Mouse (Mus musculus) heart, postnatal 4 days (tissue): ENCODE data around the gene Coq8b. TPM values are rescaled to one million over a fixed set of nuclear protein-coding genes. Genes with fewer than 3 reads are reported as not detected.

ENCODE experiments used
- DNase-seq: peaks from one replicate; pipeline ENCODE4 v3.0.0; 2021
- total RNA-seq, 2 experiments: library from RNA; stranded (reverse); gene quantifications; 2 replicates each; pipeline ENCODE4 v1.2.3; 2021

Gene Coq8b
- total RNA-seq, 2 experiments from 2014 or later = 10.2 to 11.2 TPM

DNA sequence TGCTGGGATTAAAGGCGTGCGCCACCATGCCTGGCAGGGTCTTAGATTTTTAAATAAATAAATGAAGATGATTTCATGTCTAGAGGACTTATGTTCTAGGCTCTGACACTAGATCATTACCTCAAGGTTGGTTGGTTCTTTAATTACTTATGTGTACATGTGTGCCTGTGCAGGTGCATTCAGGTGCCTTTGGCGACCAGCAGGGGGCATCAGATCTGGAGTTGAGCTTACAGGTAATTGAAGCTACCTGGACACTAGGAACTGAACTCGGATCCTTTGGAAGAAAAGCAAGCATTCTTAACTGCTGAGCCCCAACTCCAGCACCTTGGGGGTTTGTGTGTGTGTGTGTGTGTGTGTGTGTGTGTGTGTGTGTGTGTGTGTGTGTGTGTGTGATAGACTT, 2.0 kb upstream of the Coq8b start:
- no peak for DNase-seq

- peak; percentile 45 for DNase-seq
Measured at GRCm38 (mm10) chr7:27231693-27232331, 1.0 kb upstream of the Coq8b start.

GRCm38 (mm10) chr7:27233300-27233699, 477 bp downstream of the Coq8b start:
- DNase-seq = no peak

DNA sequence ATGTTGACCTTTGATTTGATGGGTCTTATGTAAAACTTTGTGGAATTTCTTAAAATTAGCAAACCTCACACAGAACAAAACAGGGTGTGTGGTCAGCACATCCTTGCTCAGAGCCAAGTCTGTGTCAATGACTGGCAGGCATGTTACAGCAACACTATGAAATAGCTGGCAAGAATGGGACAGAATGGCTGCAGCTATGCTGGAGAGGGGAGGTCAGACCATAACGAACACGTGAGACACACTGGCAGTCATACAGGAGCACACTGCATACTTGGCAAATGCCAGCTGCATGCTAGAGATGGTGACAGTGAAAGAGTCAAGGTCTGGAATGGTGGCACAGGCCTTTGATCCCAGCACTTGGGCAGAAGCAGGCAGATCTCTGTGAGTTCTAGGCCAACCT, 2.9 kb downstream of the Coq8b start:
- DNase-seq = no peak

- no peak for DNase-seq
Measured at GRCm38 (mm10) chr7:27237527-27237926, 4.7 kb downstream of the Coq8b start.

DNA sequence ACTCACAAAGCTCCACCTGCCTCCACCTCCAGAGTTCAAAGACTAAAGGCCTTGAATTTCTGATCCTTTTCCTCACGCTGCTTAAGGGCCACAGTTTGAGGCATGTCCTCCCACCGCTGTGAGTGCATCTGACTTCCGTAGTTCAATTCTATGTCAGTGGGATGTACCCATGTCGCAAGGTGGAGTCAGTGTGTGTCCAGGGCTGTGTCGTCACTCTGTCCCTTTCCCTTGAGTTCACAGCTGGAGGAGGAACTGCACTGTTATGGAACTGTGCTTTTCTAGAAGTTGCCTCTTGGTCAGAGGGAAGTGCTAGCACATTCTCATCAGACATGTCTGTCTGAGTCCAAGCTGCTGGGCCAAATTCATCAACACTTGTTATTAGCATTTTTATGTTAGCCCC, 5.7 kb downstream of the Coq8b start:
- no peak for DNase-seq

DNA sequence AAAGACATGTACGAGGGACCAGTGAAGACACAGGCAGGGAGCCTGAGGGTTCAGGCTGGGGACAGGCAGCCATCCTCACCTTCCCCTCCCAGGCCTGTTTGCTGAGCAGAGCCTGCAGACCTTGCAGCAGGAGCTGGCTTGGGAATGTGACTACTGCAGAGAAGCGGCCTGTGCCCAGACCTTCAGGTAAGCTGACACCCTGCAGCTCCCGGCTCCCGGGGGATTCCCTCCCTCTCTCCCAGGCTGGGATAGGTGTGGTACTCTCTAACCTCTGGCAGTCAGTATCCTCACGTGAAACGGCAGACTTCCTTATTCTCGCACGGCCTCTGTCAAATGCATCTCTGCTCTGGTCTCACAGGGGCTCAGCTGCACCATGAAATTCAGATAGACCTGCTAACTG, 10.4 kb downstream of the Coq8b start:
- DNase-seq = no peak

GRCm38 (mm10) chr7:27244088-27244487, 11.3 kb downstream of the Coq8b start:
- DNase-seq = peak; percentile 29

GRCm38 (mm10) chr7:27249146-27249545, 16.3 kb downstream of the Coq8b start:
- DNase-seq = peak; percentile 52

GRCm38 (mm10) chr7:27249928-27250327, 17.1 kb downstream of the Coq8b start:
- DNase-seq = no peak

DNA sequence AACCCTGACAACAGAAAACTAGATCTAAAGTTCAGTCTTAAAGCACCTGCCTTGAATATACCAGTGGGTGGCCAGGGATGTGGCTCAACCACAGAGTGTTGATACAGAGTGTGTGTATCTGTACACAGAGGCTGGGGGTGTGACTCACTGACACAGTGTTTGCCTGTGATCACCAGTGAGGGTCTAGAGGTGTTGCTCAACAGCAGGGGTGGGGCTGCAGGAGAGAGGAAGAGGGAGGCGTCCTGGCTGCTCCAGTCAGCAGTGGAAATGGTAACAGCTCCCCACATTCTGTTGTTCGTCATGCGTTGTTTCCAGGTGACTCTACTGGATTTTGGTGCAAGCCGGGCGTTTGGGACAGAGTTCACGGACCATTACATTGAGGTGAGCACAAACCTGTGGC, 19.1 kb downstream of the Coq8b start:
- DNase-seq = no peak

DNA sequence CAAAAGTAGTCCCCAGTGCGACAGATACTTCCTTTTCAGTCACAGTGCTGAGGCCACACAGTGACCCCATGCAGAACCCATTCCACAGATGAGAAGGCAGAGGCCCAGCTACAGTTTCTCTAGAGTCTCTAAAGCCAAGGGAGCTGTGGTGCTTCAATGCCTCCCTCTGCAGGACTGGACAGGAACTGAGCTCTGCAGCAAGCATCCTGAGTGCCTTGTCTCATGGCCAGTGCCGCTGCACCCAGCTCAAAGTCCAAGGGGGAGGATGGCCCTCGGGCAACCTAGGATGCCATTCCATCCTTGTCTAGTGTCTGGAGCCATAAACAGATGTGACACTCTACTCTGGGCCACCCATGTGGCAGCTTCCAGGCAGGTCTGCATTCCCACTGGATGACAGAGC, 22.9 kb downstream of the Coq8b start:
- peak; percentile 44 for DNase-seq

DNA sequence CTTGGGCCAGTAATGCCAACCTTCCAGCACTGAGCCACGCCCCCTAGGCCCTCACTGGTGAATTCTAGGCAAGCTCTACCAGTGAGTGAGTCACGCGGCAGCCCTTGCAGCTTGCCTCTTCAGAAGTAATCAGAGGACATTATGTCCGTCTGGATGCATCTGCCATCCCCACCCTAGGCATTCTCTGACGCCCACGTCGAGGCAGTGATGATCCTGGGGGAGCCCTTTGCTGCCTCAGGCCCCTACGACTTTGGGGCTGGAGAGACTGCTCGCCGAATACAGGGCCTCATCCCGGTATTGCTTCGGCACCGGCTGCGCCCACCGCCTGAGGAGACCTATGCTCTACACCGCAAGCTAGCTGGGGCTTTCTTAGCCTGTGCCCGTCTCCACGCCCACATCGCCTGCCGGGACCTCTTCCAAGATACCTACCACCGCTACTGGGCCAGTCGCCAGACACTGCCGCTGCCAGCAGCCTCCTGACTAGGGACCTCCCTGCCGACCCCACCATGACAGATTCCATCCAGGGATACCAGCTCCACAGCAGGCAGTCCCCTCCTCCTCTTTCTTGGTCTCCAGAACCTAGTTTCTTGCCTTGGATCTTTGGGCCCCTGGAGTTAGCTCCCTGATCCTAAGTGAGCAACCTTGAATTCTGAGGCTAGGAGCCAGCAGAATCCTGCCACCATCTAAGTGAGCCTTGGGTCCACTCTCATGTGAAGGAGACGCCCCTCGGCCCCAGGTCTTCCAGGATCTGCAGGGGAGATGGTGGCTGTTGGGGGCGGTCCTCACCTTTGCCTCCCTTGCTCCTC, 24.4 kb downstream of the Coq8b start:
- peak; percentile 82 for DNase-seq

- DNase-seq = no peak
Measured at GRCm38 (mm10) chr7:27257852-27258204, 25.0 kb downstream of the Coq8b start.

DNA sequence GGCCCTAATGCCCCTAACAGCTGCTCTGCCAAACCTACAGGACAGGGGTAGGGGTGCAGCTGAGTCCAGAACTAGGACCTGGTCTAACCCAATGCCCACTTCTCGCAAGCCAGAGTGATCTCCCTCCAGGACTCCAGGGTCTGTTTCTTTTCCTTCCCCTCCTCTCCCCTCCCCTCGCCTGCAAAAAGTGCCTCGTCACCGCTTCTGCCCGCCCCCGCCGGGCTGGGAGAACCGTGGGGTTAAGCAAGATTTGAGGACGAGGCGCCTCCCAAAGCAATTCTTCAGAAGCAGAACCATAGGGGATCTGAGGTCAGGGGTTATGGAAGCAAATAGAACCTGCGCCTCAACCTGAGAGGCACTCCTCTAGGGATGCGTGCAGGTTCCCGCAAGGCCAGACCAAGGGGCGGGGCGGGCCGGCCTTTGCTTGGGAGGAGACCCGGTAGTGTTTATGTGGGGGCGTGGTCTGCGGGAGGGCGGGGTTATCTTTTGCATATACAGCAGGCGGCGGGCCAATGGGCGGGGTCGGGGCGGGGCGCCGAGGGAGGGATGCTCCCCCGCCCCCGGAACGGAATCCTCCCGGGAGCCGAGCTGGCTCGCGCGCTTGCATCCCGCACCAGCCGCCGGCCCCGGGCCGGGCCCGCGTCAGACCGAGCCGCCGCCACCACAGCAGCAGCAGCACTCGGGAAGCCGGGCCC, 25.5 kb downstream of the Coq8b start, which contains the start of gene Numbl:
Gene Numbl, plus strand, starts transcription at position 229 of the 695 bp plus-strand sequence.
- peak; percentile 95 for DNase-seq

DNA sequence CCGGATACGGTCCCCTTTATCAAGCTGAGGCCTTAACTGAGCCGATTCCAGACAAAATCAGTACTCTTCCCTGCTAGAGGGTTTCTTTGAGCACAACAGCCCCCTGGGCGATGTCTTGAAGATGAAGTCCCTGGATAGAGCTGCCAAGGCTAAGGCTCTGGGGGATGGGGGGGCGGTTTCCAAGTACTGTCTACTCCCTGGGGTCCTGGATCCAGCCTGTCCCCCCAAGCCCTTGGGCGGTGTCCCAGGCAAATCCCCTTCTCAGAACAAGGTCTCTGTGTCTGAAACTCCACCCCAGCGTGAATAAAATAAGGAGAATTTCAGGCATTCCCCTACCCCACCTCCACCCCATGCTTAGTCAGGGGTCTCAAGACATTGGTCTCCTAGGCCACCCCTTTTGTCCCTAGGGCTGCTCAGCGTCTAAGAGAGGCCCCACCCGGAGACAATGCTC, 26.5 kb downstream of the Coq8b start:
- DNase-seq = peak; percentile 31

DNA sequence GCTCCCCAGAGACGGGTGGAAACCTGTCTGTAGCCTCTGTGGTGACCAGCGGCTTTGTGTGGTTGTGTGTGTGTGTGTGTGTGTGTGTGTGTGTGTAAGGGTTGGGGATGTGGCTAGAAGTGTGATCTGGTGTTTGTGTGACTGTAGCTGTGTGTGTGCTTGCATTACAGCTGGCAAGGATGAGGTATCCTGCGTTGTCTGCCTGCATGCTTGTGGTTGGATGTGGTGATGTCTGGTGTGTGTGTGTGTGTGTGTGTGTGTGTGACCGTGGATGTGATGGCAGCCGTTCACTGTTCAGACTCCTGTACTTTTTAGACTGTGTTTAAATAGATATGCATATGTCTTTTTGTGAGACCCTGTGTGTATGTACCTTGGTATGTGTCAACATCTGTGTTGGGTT, 26.9 kb downstream of the Coq8b start:
- no peak for DNase-seq

DNA sequence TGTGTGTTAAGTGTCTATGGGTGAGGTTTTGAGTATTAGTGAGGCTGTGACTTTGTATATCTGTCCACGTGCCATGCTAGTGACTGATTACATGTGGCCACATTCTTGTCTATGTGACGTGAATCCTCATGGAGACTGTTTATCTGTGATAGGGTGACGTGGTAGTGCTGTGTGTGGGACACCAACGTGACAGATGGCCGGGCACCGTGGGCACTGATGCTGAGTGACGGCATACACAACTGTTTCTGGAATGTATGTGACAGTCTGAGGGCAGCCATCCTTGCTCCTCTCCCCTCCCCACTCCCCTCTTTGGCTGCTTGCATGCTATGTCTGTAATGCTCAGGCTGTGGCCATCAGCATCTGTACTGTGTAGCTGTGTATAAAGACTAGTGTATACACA, 28.0 kb downstream of the Coq8b start:
- DNase-seq = no peak

DNA sequence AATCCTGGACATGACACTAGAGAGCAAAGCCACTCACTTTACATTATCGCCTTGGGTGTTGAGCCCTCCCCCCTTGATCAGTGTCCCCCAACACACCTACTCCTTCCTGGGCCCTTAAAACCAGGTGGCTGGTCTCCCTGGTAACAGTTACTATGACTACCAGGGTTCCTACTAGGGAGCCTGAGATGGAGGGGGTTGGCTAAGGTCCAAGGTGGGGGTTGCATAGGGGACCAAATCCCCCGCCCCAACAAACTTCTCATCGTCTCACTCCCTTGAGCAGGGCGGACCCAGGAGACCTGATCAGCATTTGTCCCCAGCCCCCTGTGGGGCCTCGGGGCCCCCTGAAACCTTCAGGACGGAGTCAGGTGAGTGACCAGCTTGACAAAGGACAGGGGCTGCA, 29.1 kb downstream of the Coq8b start:
- no peak for DNase-seq

DNA sequence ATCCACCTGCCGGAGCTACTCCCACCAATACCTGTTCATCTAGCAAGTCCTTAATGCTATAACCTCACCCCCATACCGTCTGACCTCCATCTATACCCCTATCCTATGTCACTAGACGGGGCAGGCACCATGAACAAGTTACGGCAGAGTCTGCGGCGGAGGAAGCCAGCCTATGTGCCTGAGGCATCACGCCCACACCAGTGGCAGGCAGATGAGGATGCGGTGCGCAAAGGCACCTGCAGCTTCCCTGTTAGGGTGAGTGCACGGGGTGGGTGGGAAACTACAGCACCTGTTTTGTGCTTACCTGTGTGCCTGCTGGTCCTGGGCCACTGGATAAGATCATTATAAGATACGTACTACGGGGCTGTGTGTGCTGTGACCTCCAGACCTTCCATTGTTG, 31.9 kb downstream of the Coq8b start:
- DNase-seq = no peak

DNA sequence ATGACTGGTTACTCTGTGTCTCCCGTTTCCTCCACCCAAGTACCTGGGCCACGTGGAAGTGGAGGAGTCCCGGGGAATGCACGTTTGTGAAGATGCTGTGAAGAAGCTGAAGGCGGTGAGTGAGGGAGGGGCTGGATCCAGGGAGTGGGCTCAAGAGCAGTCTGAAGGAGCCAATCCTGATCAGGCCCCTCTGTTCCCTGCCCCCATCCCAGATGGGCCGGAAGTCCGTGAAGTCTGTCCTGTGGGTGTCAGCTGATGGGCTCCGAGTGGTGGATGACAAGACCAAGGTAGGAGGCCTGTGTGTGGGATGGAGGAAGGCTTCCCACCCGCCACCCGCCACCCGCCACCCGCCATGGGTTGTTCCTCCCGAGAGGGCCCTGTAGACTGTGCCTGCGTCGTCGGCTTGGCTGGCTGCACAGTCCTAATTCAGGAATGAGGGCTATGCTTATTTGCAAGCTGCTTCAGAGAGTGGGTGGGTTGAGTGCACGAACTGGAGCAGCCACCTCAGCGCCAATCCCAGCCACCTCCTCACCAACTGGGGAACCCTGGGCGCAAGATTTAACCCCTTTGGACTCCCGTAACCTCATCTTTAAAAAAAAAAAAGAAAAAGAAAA, 33.8 kb downstream of the Coq8b start:
- no peak for DNase-seq

GRCm38 (mm10) chr7:27271423-27271822, 38.6 kb downstream of the Coq8b start:
- DNase-seq = no peak

DNA sequence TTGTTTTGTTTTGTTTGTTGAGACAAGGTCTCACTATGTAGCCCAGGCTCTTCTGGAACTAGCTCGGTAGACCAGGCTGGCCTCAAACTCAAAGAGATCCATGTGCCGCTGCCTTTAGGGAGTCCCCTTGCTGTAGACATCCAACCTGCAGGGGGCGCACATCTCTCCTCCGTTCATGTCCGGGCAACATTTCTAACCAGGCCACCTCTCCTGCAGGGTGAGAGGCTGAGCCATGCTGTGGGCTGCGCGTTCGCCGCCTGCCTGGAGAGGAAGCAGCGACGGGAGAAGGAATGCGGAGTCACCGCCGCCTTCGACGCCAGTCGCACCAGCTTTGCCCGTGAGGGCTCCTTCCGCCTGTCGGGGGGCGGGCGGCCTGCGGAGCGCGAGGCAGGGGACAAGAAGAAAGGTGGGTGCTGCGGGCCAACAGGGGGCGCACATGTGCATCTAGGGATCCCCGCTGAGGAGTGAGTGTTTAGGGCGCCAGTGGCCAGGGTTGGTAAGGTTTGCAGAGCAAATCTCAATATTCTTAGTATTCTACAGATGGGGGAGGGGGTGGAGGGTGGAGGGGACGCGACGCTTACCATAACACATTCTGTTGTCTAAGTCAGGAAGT, 41.0 kb downstream of the Coq8b start:
- peak; percentile 47 for DNase-seq
